ENCODE assay signal across 18 mouse cellular contexts in the genomic region with DNA sequence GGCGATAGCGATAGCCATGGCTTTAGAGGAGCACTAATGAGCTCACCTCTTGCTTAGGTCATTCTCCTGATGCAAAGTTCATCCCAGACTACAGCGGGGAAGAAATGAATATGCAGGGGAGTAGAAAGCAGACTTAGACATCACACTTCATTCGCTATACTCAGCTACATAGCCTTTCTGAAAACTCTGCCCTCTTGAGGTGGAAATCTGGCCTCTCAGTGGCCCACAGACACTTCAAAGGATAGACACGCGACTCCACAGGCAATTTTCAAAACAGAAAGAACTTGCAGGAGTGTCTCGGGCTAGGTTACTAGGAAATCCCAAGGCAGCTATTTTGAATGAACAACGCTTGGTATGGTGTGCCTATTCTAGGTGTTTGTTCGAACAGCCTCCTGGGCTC.
DNase-seq lines count a peak whose midpoint lies in the region; ATAC-seq and TF ChIP-seq lines count a peak whose summit lies in the region.
"Had no signal": no experiment of that assay in that cellular context is flagged by ENCODE, and none has a peak within 500 bp of the region (broad histone marks: within the 10 kb centered on the region; RNA-seq: fewer than 3 reads in every experiment).

No protein-coding gene starts in this region.

- H3K36me3 ChIP-seq in forebrain, embryonic 11.5 days (ENCODE audit: control insufficient read depth, insufficient read depth, low read length) = no peaks in the 10 kb centered on the region
- H3K36me3 ChIP-seq in forebrain, embryonic 15.5 days = no peaks in the 10 kb centered on the region
- no peaks in the 10 kb centered on the region for H3K36me3 ChIP-seq in hindbrain, embryonic 15.5 days
- H3K36me3 ChIP-seq in midbrain, postnatal 0 days (ENCODE audit: insufficient read depth, low read length) = no peaks in the 10 kb centered on the region
- H3K36me3 ChIP-seq in embryonic facial prominence, embryonic 10.5 days (replicated peaks) = no peaks in the 10 kb centered on the region
- H3K36me3 ChIP-seq: G1E; limb, embryonic 13.5 days had no signal

- peak overlapping the region; percentile 33 for H3K27ac ChIP-seq in forebrain, embryonic 11.5 days (ENCODE audit: low read depth, low read length)
- peak overlapping the region; percentile 55 for H3K27ac ChIP-seq in forebrain, embryonic 15.5 days (replicated peaks)
- H3K27ac ChIP-seq in hindbrain, embryonic 15.5 days (replicated peaks) = no peak overlapping the region; the same call in 1 of the 2 replicates
- peak overlapping the region; percentile 51 for H3K27ac ChIP-seq in midbrain, postnatal 0 days (ENCODE audit: low read depth, low read length)
- H3K27ac ChIP-seq in embryonic facial prominence, embryonic 10.5 days (replicated peaks) = no peak overlapping the region
- H3K27ac ChIP-seq: limb, embryonic 13.5 days; liver, embryonic 14.5 days had no signal

- H3K4me1 ChIP-seq in forebrain, embryonic 11.5 days (replicated peaks; ENCODE audit: control insufficient read depth, insufficient read depth, low read length) = peaks cover 11% of the 10 kb centered on the region
- peaks cover 56% of the 10 kb centered on the region for H3K4me1 ChIP-seq in forebrain, embryonic 15.5 days
- peaks cover 66% of the 10 kb centered on the region for H3K4me1 ChIP-seq in hindbrain, embryonic 15.5 days (replicated peaks)
- peaks cover 26% of the 10 kb centered on the region for H3K4me1 ChIP-seq in midbrain, postnatal 0 days (ENCODE audit: insufficient read depth, low read length)
- peaks cover 14% of the 10 kb centered on the region; the same call in 1 of the 2 replicates for H3K4me1 ChIP-seq in embryonic facial prominence, embryonic 10.5 days
- H3K4me1 ChIP-seq: limb, embryonic 13.5 days had no signal

- DNase-seq in forebrain, embryonic 11.5 days (ENCODE audit: low spot score) = no peak
- no peak for DNase-seq in midbrain, postnatal 0 days (ENCODE audit: low spot score)
- DNase-seq in gastrocnemius, postnatal 25 days = no peak
- no peak for DNase-seq in cerebellum, adult 11-12 months
- no peak for DNase-seq in embryonic facial prominence, embryonic 10.5 days (ENCODE audit: low spot score)
- DNase-seq: cerebellum, adult 11 months; cerebellum, postnatal 25 days; heart, postnatal 36 days; right cerebral cortex, postnatal 25 days; thymus, postnatal 36 days had no signal

- H3K9me3 ChIP-seq in forebrain, embryonic 11.5 days (ENCODE audit: control insufficient read depth, low read length) = no peaks in the 10 kb centered on the region
- no peaks in the 10 kb centered on the region for H3K9me3 ChIP-seq in forebrain, embryonic 15.5 days
- H3K9me3 ChIP-seq in hindbrain, embryonic 15.5 days = no peaks in the 10 kb centered on the region
- no peaks in the 10 kb centered on the region for H3K9me3 ChIP-seq in midbrain, postnatal 0 days (ENCODE audit: low read length)
- H3K9me3 ChIP-seq in embryonic facial prominence, embryonic 10.5 days = no peaks in the 10 kb centered on the region
- H3K9me3 ChIP-seq: G1E; limb, embryonic 13.5 days had no signal

- H3K27me3 ChIP-seq in forebrain, embryonic 11.5 days (ENCODE audit: control insufficient read depth, insufficient read depth, low read length) = no peaks in the 10 kb centered on the region
- H3K27me3 ChIP-seq in forebrain, embryonic 15.5 days = no peaks in the 10 kb centered on the region
- H3K27me3 ChIP-seq in hindbrain, embryonic 15.5 days = no peaks in the 10 kb centered on the region
- no peaks in the 10 kb centered on the region for H3K27me3 ChIP-seq in midbrain, postnatal 0 days (ENCODE audit: insufficient read depth, low read length)
- peaks cover 18% of the 10 kb centered on the region for H3K27me3 ChIP-seq in embryonic facial prominence, embryonic 10.5 days (replicated peaks; ENCODE audit: low read depth, poor library complexity, severe bottlenecking)

- no peak overlapping the region for H3K9ac ChIP-seq in forebrain, embryonic 11.5 days (ENCODE audit: low read length)
- no peak overlapping the region for H3K9ac ChIP-seq in forebrain, embryonic 15.5 days (replicated peaks)
- no peak overlapping the region for H3K9ac ChIP-seq in hindbrain, embryonic 15.5 days
- no peak overlapping the region for H3K9ac ChIP-seq in midbrain, postnatal 0 days (replicated peaks; ENCODE audit: low read length, poor library complexity, severe bottlenecking)
- H3K9ac ChIP-seq: limb, embryonic 13.5 days; liver, embryonic 14.5 days had no signal

- peak; percentile 59 for TF ChIP-seq CTCF in midbrain, postnatal 0 days (IDR thresholded peaks at IDR 0.05)

- peak; percentile 45 for ATAC-seq in forebrain, embryonic 11.5 days (replicated peaks; ENCODE audit: low FRiP score)
- ATAC-seq in forebrain, embryonic 15.5 days (replicated peaks) = peak; percentile 44
- peak; percentile 39; the same call in 1 of the 2 replicates for ATAC-seq in hindbrain, embryonic 15.5 days (ENCODE audit: low FRiP score, low read depth)
- peak; percentile 29; the same call in 1 of the 2 replicates for ATAC-seq in midbrain, postnatal 0 days (ENCODE audit: low FRiP score)
- ATAC-seq: intestine, embryonic 16.5 days had no signal

- no peak overlapping the region for H3K4me2 ChIP-seq in forebrain, embryonic 11.5 days (ENCODE audit: low read depth, low read length, severe bottlenecking)
- no peak overlapping the region for H3K4me2 ChIP-seq in forebrain, embryonic 15.5 days (replicated peaks)
- no peak overlapping the region for H3K4me2 ChIP-seq in hindbrain, embryonic 15.5 days
- H3K4me2 ChIP-seq in midbrain, postnatal 0 days (ENCODE audit: low read depth, low read length, poor library complexity, severe bottlenecking) = peak overlapping the region; percentile 12; the same call in 1 of the 2 replicates
- H3K4me2 ChIP-seq: heart, embryonic 11.5 days; limb, embryonic 13.5 days had no signal

- WGBS in forebrain, embryonic 11.5 days = 71% methylated on average over 9 of the region's 9 CpGs
- WGBS in forebrain, embryonic 15.5 days = 49% methylated on average over 9 of the region's 9 CpGs
- 62% methylated on average over 9 of the region's 9 CpGs for WGBS in hindbrain, embryonic 15.5 days
- WGBS in midbrain, postnatal 0 days = 54% methylated on average over 9 of the region's 9 CpGs
- WGBS in embryonic facial prominence, embryonic 10.5 days = 79% methylated on average over 9 of the region's 9 CpGs

- no peak overlapping the region for H3K4me3 ChIP-seq in forebrain, embryonic 11.5 days (ENCODE audit: low read depth, low read length)
- H3K4me3 ChIP-seq in forebrain, embryonic 15.5 days = no peak overlapping the region
- H3K4me3 ChIP-seq in hindbrain, embryonic 15.5 days = no peak overlapping the region
- H3K4me3 ChIP-seq in midbrain, postnatal 0 days (ENCODE audit: low read depth, low read length) = no peak overlapping the region
- no peak overlapping the region for H3K4me3 ChIP-seq in embryonic facial prominence, embryonic 10.5 days
- H3K4me3 ChIP-seq: limb, embryonic 13.5 days; myocyte had no signal

Comparison
In these comparisons a context has a peak if more than half of its experiments do, and no peak if none do; other contexts are left out.
1. H3K27ac ChIP-seq: peak in forebrain, embryonic 11.5 days (single experiment), forebrain, embryonic 15.5 days (single experiment) and midbrain, postnatal 0 days (single experiment); none in hindbrain, embryonic 15.5 days (single experiment) and embryonic facial prominence, embryonic 10.5 days (single experiment).
2. Peak in every context shown above with its lines, with median percentiles within 50 percentile points of each other: ATAC-seq.